Mouse (Mus musculus) NIH3T3 (cell line): ENCODE results near the gene A230050P20Rik.
"Not testable (repeated sequence)": the region's sequence is repeated elsewhere in the genome, so short reads cannot be mapped to it uniquely, and the experiment has no call there.

Source experiments
- DNase-seq: peaks from one replicate; pipeline ENCODE4 v3.0.0-alpha.2; 2012; ENCODE audit warnings: low read depth

The A230050P20Rik gene

DNA sequence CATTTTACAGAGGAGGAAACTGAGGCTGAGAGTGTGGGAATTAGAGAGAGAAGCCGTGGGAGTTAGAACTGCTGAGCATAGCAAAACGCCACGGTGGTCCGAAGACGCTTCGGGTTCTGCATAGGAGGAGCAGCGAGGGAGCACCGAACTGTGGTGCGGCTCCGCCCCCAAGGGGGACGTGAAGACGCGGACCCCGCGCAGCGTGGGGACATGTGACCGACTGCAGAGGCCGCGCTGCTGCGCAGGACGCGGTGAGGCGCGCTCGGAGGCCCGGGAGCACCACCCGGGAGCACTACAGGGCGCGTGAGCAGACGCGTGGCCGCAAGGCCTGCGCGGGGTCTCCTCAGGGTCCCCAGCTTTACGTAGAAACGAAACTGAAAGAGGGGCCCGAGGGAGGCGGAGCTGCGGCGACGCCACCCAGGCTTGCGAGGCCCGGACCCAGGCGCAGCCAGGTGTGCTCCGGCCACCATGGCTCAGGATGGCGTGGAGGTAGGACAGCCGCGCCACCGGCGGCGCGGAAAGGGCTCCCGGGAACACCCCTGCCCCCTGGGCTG is at the start of gene A230050P20Rik:
Gene A230050P20Rik (plus strand): TSS at position 195 of the 554 bp plus-strand sequence.
- no peak for DNase-seq

DNA sequence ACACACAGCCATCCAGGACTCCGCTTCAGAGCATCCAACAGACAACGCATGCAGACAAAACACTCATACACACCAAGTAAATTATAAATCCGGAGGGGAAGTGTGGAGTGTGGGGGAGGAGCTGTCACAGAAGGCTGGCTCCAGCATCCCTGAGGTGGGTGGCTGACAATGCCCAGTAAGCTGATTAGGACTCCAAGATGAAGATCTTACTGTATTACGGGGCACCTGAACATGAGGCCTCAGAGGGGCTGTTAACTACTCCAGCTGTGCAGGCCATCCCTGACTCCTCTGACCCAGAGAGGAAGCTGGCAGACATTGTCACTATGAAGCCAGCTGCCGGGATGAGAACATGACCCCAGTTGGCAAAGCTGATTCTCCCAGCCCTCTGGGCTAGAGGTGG is 48.4 kb upstream of the A230050P20Rik start:
- DNase-seq = no peak

DNA sequence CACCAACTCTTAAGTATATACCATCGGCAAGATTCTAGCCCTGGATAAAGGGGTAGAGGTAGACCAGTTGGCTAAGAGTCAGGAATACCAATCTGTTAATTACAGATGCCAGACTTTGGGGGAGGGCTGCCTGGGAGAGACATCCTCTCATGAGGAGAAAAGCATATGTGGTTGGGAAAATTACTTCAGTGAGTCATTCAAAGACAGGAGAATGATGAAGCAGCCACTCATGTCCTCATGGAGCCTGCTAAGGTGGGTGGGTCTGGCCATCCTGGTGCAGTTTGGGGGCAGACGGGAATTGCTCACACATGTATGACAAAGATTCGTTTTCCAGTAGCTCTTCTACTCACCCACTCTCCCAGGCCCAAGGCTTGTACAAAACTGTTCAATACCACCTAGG is 45.6 kb upstream of the A230050P20Rik start:
- DNase-seq = peak; percentile 11

DNA sequence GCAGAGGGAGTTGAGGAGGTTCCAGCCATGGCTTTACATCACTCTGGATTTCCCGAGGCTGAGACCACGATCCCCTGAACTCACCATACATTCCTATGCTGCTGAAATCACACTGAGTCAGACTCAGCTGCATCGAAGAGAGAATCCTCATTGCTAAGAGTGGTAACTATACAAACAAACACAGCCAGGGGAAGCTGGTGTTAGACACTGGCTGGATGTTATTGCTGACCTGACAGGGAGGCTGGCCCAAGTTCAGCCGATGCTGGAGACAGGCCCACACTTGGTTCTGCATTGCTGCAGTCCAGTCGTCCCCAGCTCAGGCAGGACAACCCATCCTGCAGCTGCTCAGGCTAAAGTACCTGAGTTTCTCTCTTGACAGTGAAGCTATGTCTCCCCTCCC is 42.7 kb upstream of the A230050P20Rik start:
- peak; percentile 83 for DNase-seq

DNA sequence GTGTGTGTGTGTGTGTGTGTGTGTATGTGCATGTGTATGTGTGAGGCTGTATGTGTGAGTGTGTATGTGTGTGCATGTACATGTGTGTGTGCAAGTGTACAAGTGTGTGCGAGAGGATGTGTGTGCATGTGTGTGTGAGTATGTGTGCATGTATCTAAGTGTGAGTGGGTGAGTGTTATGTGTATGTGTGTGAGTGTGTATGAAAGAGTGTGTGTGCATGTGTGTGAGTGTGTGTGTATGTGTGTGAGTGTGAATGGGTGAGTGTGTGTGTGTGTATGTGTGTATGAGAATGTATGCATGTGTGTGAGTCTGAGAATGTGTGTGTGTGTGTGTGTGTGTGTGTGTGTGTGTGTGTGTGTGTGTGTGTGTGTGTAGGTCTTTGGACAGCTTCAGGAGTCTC is 40.3 kb upstream of the A230050P20Rik start:
- DNase-seq = no peak

DNA sequence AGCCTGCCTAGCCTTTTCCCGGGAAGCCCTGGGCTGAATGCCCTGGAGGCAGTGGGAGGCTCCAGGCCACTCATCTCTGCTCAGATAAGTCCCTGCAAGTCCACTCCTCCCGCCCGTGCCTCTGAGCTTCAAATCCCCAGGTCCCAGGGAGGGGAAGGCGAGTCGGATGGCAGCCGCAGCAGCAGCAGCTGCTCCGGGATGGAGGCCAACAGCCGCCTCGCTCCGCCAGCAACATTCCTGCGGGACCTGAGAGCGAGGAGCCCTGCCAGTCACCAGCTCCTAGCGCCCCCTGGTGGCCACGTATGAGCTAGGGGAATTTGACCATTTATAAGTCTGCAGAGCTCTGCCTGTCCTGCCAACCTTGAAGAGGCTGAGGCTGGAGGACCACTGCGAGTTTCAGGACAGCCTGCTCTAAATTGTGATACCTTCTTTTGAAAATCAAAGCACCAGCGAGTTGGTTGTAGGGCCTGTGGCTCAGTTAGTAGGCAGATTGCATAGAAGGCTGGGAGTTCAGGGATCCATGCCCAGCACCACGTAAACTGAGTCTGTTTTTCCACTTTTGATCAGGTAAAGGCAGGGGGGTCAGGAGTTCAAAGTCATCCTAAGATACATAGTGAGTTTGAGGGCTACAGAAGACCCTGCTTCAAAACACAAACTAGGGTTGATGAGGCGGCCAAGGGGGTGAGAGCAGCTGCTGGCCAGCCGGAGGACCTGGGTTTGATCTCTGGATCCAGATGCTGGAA is 37.4 kb upstream of the A230050P20Rik start:
- DNase-seq = peak; percentile 97

DNA sequence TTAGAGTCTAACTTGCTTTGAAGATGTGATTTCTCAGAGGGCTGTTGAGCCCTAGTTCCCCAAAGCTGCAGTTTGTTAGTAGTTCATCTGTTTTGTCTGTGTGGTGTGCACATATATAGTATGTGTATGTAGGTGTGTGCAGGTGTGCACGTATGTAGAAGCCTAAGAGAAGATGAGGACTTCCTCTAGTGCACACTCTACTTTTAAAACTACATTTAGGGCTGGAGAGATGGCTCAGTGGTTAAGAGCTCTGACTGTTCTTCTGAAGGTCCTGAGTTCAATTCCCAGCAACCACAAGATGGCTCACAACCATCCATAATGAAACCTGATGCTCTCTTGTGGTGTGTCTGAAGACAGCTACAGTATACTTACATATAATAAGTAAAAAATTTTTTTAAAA is 33.6 kb upstream of the A230050P20Rik start:
- DNase-seq = peak; percentile 35

DNA sequence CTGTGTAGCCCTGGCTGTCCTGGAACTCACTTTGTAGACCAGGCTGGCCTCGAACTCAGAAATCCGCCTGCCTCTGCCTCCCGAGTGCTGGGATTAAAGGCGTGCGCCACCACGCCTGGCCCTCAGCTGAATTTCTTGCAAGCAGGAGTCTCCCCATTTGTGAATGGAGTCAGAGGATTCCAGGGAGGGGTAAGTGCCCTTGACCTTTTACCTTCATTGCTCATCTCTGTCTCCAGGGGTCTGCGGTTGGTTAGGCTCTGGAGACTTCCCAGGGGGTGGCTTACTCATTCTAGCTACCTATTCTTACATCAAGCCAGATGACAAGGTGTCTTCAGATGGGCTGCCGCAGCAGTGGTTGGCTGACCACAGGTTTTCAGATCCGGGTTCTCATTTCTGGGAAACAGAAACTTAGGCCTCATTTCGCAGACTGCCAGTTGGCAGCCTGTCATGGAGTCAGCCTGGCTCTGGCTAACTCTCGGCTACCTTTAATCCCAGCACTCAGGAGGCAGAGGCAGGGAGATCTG is 32.9 kb upstream of the A230050P20Rik start:
- not testable (repeated sequence) for DNase-seq

DNA sequence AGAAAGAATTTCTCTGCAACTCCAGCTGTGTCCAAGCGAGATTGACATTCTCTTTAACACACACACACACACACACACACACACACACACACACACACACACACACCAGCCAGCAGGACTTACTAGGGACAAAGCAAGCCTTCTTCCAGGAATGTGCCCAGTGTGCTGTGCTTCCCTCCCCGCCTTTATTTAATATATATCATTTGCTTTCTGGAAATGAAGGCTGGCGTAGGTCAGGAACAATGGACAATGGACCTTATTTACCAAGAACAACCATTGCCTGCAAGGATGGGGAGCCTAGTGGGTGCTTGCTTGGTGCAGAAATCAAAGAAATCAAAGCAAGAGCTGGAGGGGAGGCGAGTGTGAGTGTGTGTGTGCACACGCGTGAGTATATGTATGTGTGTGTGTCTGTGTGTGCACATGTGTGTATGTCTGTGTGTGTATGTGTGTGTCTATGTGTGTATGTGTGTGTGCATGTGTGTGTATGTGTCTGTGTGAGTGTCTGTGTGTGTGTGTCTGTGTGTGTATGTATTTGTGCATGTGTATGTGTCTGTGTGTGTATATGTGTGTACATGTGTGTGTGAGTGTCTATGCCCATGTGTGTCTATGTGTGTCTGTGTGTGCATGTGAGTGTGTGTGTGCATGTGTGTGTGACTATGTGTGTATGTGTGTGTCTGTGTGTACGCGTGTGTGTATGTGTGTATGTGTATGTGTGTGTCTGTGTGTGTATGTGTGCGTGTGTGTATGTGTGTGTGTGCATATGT is 31.1 kb upstream of the A230050P20Rik start:
- no peak for DNase-seq

DNA sequence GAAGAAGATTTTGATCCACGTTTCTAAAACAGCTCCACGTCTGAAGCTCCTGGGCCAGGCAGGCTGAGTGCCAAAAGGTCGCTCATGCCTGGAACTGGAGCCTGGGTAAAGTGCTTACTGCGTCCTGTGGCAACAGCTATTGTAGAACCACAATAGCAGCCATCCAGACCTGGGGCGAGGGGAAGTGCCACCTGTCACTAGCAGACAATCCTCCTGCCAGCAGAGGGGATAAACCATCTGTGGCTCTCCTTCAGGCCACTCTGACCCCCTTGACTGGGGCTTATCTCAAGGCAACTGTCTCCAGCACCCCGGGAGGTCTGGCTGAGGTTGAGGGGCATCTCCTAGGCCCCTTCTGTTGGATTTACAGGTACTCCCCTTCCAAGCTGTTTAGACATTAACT is 29.5 kb upstream of the A230050P20Rik start:
- DNase-seq = no peak

DNA sequence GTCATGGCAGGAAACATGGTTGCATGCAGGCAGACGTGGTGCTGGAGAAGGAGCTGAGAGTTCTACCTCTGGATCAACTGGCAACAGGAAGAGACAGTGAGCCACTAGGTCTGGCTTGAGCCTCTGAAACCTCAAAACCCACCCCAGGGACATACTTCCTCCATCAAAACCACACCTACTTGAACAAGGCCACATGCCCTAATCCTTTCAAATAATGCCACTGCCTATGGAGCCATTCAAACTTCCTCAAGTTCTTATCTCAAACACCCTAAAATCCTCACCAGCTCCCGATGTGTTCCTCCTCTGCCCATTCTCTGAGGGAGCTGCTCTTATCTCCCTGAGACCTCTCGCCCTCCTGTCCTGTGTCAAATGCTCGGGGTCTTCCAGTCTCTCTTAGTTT is 26.2 kb upstream of the A230050P20Rik start:
- no peak for DNase-seq

DNA sequence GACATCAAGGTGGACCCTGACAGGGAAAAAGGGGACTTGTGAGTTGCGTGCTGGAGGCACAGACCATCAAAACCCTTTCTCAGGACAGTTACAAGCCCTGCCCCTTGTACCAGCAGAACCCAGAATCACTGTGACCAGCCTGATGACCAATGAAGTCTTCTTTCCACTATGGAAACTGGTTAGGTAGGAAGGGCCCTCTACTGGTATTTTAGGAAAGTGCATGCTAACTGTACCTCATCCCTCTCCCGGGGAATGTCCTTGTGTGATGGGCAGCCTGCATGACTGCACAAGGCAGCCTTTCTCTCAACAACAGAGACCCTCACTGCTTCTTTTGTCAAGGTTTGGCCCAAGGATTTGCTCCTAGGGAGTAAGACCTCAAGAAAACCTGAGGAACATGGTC is 25.8 kb upstream of the A230050P20Rik start:
- DNase-seq = peak; percentile 64

DNA sequence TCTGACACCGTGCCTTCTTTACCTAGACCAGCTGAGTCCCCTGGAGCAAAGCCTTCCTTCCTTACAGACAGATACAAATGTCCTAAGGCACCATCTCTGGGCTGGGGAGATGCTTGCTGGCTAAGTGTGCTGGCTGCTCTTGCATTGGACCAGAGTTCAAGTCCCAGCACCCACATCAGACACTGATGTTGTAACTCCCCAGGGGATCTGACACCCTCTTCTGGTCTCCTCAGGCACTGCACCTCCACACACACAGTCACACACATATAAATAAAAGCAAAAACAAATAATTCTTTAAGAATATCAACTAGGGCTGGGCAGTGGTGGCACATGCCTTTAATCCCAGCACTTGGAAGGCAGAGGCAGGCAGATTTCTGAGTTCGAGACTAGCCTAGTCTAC is 18.3 kb upstream of the A230050P20Rik start:
- no peak for DNase-seq

DNA sequence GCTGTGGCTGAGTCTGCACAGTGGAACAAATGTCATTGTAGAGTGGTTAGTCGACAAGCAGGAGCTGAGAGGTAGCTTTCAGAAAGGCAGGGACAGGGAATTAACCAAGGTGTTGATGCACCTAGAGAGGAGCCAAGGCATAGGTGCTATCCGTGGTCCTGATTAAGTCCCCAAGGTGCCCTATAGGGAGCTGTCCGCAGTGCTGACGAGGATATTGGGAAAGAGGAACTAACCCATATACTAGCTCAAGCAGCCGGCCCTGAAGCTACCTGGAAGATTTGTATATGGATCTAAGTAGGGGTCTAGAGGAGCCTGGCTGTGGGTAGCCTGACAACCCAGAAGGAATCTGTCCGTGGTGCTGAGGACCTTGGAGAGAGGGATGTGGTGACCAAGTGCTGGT is 11.3 kb upstream of the A230050P20Rik start:
- peak; percentile 83 for DNase-seq

DNA sequence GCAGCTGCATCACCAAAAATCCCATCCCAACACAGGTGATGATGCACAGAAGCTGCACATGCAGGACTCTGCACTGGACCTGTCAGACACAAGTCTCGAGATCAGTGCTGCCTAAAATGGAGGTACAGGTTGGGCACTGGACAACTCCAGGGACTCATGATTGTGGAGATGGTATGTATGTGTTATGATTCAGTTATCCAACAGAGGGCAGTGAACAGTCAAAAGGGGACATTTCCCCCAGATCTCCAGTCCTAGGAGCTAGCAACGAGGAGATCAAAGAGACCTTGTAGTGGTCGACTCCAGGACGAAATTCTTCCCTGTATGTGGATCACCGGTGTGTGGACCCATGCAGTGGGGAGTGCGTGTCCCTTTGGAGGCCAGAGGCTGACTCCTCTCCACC is 8.5 kb upstream of the A230050P20Rik start:
- no peak for DNase-seq

DNA sequence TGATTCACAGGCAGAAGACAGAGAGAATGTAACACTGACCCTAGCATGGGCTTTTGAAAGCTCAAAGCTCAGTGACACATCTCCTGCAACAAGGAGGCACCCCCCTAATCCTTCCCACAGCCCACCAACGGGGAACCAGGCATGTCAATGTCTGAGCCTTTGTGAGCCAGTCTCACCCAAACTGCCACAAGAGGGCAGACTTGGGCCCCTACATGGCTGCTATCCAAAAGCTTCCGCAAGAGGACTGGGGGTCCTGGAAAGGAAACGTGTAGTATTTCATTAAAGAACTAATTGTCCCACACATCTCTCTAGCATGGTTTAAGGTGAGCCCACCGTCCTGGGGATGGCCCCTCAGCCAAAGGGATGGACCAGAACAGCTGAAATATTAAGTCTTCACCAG is 6.6 kb upstream of the A230050P20Rik start:
- no peak for DNase-seq

DNA sequence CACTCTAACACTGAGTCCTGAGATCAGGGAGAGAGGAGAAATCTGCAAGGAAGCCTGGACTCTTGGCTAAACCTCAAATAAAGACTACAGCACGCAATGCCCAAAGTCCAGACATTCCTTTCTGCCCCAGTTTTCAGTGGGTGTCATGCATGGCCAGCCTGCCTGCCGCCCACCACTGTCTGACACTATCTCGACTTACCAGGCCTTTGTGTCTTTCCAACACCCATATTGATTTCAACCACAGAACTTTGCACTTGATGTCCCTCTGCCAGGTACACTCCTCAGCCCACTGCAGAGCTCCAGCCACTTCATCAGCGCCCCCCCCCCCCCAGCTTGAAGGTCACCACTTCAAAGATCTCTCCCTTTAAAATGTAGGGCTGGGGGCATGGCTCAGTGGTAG is 6.2 kb upstream of the A230050P20Rik start:
- DNase-seq = no peak

DNA sequence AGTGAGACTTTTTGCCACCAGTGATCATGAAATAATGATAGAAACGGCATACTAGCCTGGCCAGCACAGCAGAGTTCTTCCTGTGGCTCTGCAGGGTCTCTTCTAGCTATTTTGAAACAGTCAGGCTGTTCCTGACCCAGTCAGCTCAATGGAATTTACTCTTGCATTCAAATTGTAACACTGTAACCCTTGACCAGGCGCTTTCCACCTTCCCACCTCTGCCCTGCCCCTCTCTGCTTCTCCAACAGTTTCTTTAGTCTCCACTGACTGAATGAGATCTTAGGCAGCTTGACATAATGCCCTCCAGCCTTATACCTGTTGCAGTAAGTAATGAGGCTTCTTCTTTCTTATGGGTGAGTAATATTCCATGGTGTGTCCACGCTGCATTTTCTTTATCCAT is 1.6 kb upstream of the A230050P20Rik start:
- DNase-seq = no peak

DNA sequence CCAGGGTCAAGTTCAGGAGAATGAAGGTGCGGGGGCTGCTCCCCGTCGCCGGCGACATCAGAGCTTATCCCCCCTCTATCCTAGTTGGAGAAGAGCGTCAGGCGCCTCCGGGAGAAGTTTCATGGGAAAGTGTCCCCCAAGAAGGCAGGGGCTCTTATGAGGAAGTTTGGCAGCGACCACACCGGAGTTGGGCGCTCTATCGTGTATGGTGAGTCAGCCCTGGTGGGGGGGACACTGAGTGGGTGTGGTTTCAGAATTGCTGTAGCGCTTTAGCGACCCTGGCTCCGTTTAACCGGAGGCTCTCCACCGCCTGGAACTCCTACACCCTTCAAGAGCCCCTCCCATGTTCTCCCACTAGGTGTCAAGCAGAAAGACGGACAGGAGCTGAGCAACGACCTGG is 804 bp downstream of the A230050P20Rik start:
- DNase-seq = no peak

DNA sequence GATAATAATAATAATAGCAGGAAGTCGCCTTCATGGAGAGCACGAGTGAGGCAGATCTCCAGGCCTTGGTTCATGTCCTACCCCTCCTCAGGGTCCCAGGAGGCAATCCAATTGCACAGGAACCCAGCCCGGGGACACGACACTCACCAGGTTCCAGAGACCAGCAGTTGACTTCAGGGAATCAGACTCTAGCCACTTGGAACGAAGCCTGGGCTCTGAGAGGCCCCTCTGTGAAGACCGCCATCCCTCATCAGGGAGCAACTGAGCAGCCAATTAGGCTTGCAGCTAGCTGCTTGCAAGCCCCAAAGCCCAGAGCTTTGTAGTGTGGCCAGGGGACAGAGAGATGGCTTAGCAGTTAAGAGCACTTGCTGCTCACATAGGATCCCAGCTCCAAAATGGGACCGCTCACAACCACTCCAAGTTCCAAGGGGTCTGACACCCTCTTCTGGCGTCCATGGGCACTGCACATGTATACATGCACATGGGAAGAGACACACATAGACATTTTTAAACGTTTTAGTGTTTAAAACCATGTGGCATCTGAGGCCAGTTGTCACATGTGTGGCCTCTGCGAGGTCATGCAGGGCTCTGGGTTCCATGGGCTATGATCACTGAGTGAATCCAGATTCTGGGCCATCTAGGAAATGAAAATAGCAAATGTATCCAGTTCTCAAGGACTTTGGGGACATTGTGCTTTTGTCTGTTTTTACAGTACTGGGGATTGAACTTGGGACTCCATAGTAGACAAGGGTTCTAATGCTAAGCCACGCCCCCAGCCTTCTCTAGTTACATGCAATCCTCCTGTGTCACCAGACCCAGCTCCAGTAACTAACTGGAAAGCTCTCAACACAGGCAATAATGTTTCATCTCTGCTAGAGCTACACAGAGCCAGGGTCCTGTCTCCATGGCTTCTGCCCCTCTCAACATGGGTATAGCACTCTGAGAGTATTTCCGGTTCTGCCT is 2.0 kb downstream of the A230050P20Rik start:
- no peak for DNase-seq

DNA sequence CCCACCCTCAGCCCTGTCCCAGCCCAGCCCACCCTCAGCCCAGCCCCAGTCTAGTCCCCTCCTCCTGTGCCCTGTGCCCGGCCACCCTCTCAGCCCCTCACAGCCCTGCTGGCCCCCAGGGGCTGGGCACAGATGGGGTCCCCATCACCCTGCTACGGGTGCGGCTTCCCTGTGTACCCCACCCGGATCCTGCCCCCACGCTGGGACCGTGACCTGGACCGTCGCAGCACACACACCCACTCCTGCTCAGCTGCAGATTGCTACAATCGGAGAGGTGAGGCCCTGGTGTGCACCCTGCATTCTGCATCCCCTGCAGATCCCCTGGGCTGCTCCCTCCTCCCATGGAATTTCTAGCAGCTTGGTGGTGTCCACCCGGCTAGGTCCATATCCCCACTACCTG is 4.5 kb downstream of the A230050P20Rik start:
- no peak for DNase-seq

DNA sequence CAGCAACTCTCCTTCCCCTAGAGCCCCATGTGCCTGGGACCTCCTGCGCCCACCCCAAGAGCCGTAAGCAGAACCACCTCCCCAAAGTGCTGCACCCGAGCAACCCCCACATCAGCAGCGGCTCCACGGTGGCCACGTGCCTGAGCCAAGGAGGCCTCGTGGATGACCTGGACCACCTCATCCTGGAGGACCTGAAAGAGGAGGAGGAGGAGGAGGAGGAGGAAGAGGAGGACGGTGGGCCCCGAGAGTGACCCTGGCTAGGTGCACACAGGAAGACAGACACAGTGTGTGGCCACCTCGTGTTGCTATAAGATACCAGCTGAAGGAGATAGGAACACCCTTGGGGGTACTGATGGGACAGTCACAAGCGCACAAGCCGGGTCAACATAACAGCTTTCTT is 5.1 kb downstream of the A230050P20Rik start:
- DNase-seq = no peak
